Mouse (Mus musculus) kidney, postnatal 10 days (tissue): Measurements from ENCODE around the gene Ankrd33.

Experiments used
- DNase-seq: peaks from one replicate; pipeline ENCODE4 v3.0.0; 2021; ENCODE audit warnings: mixed read lengths

The Ankrd33 gene

DNA sequence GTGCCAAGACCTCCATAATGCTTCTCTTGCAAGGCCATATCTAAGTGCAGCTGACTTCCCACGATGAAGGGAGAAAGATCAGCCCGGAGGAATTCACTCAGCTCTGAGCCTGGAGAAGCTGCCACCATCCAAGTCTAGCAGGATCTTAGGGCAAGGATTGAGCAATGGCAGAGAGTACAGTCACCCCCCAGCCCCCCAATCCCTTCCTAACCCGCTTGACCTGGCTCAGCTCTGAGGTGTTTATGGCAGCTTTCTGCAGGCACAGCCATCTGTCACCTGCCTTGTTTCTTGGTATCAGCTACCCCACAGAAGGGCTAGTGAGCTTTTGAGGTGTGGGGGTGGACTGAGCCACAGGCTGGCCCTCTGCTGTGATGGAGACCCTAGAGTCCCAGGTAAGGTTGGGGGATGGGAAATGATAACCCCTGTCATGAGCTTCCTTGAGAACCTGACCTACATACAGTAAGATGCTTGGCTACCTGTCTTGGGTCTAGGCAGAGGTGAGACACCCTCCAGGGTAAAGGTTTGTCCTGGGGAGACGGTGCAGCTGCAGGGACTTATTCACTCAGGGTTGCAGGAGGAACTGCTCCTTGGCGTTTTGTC is at the start of gene Ankrd33:
Ankrd33 (plus strand) TSS at position 245 of the 600 bp plus-strand sequence.
- no peak for DNase-seq

DNA sequence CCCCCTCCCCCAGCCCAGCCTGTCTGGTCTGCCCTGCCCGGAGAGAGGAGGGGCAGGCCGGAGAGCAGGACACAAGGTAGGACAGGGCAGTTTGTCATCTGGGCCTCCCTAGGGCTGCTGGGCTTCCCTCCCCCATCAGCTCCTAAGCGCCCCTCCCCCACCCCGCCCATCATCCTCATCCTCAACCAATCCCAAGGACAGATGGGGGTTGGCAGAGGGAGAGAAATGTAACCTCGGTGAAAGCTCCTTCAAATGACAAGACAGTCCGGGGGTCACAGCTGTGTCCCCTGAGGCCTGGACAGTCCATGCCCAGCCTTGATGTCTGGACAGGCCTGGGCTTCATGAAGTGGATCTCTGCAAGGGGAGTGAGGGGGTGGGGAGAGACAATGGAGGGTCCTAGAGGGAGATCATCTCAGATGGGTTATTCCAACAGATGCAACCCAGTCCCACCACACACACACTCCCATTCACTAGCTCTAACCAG is 49.1 kb upstream of the Ankrd33 start:
- DNase-seq: no peak

DNA sequence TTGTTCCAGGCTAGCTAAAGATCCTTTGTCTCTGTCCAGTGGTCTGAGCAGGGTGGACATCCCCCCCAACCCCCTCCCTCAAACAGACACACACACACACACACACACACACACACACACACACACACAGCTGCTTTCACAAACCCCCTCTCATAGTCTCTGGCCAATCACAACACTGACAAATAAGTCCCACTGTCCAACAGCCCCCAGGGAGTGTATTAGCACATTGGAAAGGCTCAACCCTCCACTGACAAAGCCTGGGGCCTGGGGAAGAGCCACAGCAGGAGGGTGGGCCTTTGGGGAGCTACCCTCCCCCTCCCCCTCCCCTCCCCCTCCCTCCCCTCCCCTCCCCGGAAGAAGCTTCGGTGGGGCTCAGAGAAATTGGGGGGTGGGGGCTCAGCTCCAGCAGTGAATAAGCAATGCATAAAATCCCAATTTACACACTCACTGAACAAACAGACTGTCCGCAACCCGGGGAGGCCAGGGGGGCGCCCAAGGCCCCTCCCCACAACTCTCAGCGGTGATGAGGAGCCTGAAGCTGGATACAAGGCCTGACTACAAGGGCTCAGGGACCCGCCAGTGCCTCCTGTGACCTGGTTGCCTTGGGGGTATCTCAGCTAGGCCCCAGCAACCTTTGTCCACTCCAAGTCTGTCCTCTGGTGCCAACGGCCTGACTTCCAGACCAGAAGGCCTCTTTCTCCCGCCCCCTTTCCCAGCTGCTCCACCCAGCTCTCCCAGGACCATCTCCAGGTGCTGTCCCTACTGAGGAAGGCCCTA is 48.4 kb upstream of the Ankrd33 start:
- DNase-seq: peak; percentile 63

DNA sequence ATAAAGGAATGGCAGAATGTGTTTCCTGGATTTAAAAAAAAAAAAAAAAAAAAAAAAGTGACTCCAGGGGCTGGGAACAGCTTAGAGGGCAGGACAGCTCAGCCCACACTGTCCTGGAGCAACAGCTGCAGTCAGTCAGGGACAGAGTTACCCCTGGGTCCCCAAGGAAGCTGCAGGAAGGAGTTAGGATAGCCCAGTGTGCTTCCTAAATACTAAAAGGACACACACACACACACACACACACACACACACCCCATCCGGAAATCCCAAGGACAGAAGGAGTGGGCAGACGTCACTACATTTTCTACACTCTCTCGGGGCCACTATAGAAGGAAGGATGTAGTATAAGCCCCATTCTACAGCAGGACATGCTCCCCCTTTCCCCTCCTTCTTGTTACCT is 47.5 kb upstream of the Ankrd33 start:
- DNase-seq: peak; percentile 82

DNA sequence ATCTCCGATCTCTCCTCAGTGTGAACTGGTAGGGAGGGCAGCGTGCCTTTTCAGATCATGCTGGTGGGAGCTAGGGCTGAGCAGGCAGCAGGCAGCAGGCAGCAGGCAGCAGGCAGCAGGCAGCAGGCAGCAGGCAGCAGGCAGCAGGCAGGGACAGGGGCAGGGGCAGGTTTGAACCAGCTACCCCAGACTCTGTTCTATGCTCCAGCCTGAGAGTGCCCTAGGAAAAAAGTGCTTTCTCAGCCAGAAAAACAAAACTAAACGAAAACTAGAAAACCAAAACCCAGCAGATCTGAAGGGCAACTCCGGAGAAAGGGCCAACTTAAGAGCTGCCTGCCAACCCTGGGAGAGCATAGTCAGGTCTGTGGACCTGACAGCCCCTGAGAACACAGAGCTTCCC is 46.9 kb upstream of the Ankrd33 start:
- DNase-seq: peak; percentile 60

DNA sequence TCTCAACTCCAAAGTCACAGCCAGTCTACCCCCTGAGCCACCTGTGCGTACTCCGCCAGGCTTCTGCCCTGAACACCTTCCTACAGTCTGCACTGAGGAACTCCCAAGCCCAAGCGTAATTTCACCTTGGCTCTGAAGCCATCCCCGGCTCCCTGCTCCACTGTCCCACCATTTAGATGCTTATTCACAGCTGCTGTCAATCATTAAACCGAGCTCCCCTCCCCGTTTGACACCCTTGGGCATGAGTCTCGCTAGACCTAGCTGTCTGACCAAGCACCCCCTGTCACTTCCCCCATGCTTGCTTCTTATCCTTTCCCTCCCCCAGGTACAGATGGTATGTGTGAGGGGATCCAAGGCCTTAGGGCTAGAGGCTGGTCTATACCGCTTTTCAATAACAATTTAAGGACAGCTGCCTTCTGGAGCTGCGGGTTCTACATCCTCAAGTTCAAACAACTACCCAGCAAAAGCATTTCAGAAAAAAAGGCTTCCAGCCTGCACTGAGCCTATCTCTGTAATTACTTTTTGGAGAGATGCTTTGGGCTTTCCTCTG is 45.8 kb upstream of the Ankrd33 start:
- peak; percentile 79 for DNase-seq

DNA sequence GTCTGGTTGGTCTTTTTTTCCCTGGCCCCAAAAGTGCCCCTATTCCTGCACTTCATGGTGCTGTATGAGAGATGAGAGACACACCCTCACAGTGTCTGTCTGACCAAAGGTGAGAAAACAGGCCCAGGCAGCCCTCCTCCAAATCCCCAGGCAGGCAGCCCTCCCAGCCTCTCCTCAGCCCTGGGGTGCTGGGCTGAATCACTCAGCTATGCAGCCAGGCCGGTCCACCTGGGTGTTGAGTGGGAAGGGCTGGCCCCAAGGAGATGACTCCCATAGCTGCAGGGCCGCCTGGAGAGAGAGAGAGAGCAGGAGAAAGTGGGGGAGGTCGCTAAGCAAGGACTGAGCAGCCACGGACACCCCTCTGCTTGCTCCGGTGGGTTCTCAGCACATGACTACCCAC is 44.8 kb upstream of the Ankrd33 start:
- DNase-seq: peak; percentile 75

DNA sequence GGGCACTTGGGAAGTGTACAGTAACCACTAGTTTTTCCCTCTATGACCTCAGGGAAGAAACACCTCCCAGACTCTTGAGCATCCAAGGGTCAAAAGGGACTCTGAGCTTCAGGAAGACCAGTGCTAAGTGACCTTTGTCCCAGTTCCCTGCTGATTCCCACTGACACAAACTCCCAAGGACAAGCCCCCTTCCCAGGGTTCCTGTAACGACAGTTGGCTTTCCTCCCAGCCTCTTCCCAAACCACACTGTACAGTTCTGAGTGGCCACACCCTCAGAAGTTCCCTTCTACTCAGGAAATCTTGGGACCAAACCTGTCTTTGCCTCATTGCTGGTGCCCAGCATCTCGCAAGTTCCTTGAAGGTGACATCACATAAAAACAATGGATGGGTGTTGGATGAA is 42.8 kb upstream of the Ankrd33 start:
- DNase-seq: no peak

DNA sequence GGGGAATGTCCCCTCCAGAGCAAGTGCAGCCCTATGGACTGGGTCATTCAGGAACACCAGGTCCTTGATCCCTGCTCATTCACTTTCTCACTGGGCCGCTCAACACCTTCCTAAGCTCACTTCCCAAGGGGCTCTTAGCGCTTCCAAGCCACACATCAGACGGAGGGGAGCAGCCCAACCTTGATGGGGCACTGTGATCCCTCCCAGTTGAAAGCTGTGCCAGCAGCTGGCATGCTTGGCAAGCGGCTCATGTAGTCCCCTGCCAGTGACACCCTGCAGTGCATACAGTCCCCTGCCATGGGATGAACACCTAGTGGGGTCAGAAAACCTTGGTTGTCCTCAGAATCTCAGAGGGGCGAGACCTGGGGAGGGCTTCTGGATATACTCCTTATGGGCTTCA is 41.5 kb upstream of the Ankrd33 start:
- no peak for DNase-seq

DNA sequence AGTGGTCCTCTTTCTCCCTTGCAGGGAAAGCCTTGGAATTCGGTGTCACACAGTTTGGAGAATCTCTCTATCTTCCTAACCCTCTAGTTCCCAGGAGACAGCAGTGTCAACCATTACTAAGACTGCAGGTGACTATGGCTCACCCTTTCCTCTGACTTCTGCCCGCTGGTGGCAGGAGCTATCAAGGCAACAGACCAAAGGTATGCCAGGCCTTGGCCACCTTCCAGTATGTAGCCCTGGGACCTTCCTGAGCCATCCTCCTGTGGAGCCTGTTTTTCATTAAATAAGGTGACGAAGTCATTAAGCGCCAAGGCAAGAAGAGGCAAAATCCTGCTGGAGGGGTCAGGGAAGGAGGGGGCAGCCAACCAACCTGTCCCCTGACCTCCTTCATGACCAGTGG is 40.4 kb upstream of the Ankrd33 start:
- DNase-seq: peak; percentile 75

DNA sequence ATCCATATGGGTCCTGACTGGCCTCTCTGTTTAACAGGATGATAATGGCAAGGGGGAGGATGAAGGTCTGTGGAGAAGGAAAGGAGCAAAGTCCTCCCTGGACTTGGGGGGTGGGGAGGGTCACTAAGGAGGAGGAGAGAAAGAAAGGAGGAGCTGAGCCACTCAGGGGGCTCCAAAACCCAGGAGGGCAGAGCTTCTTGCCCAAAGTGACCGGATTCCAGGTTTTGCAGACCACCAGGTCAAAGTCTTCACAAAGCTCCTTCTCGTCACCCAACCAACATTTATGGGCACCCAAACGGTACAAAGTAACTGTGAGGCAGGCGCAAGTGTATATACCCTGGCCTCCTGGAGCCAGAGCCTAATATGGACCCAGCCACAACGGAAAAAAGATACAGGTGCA is 39.9 kb upstream of the Ankrd33 start:
- DNase-seq: peak; percentile 49

DNA sequence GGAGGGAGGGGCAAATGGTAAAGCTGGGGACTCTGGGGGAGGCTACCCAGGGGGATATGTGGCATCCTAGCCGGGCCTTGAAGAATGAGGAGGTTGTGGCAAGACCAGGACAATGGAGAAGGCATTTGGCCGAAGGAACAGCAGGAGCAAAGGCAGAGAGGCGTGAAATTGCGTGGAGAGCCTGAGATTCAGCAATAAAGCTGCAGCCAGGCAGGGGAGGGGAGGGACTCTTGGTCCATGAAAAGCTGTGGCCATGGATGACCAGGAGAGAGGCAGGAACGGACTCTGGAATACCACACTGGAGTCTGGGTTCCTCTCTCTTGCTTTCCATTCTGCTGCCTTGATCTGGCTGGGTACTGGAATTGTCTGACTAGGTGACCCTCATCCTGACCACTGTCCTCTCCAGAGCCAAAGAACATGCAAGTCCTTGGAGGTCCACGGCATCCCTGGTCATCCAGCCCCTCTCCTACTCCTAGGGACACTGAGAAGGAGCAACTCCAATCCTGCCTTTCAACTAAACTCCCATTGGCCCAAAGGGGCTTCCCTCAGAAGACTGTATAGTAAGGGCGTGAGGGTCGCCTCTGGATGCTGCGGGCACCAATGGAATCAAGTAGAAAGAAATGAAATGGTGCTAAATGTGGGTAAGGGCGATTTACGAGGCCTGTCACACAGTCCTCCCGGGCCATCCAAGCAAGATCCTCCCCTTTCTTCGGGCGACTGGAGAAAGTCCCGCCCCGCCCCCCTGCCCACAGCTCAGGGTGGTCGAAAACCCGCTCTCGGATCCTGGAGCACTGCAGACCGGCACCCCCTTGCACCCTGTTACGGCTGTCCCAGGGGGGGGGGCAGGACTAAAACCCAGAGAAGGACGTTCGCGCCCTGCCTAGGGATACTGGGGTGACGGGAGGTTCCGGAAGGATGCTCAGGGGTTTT is 39.2 kb upstream of the Ankrd33 start:
- peak; percentile 67 for DNase-seq

DNA sequence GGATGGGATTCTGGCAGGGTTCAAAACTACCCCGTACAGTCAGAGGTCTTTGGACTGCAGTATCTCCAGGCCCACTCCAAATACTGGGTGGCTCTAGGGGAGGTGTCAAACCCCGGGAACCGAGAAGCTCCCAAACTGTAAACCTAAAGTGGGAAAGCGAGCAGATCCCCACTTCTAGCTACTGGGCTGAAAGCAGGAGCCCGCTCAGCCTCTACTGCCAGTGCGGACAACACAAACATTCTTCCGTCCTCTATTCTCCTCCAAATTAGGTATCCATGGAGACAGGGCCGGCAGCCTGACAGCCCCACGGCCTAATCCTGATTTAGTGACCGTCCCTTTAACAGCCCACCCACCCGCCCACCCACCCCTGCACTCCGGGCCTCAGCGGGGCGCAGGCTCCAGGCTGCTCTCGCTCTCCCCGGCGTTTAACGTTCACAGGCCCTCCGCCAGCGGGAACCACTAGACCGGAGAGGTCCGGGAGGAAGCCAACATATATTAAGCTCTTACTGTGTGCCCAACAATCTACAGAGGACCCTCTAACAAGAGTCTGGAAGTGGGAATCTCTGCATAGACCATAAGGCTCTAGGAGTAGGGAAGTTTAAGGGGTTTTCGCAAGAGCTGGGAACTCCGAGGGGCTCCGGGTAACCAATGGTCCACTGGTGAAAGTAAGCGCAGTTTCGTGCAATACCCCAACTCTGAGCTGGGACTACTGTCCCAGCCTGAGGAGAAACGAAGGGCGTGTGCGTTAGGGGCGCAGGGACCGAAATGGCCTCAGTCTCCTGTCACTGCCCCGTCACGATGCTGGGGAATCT is 38.3 kb upstream of the Ankrd33 start:
- peak; percentile 64 for DNase-seq

DNA sequence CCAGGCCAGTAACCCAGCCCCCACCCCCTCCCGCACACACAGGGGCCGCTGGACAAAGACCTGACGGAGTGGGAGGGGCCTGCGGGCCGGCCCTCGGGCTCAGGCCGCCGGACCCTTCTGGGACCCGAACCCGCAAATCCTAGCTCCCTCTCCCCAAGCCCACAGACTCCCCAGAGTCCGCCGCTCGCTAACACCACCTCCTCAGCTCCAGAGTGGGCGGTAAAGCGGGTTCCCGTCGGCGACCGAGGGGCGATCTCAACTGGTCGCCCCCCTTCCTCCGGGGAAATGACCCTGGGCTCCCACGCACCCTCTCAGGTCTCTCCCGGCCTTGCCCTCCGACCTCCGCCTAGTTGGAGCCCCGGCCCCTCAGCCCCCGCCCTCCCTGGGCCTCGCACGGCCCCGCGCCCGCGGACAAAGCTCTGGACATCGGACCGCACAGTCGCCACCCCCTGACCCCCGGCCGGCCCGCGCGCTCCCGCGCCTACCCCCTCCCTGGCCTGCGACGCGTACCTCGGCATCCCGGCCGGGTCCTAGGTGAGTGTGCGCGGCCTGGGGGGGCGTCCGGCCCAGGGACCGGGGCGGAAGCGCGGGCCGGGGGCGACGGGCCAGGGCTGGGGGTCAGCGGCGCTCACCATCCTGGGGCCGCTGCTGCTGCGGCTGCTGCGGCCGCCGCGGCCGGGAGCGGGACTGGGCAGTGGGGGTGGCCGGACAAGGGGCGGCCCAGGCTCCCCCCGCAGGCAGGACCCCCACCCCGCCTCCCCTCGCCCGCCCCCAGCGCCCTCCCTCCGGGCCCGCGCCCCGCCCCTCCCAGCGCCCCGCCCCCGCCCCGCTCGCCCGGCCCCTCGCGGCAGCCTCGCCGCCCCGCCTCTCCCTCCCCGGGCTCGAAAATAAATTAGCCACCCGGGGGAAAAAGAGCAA is 37.5 kb upstream of the Ankrd33 start, which contains the start of gene Fignl2:
Fignl2 (minus strand) TSS at position 755 of the 918 bp plus-strand sequence.
- peak; percentile 79 for DNase-seq

DNA sequence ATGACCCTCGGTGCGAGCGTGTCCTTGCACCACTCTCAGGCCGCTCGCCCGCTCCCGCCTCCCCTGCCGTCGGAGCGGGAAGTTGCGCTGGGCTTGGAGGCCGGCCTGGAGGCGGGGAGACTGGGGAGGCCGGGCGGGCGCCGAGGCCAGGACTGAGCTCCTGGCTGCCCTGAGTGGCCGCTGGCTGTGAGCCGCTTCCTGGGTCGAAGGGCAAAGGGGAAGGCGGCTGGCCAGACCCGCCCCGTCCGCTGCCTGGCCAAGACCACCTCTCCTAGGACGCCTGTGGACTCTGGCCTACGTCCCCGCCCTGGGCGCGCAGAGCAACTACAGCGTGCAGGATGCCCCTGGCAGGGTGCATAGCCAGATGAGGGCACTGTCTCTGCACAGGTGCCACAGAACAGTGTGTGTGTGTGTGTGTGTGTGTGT is 36.8 kb upstream of the Ankrd33 start:
- peak; percentile 96 for DNase-seq

DNA sequence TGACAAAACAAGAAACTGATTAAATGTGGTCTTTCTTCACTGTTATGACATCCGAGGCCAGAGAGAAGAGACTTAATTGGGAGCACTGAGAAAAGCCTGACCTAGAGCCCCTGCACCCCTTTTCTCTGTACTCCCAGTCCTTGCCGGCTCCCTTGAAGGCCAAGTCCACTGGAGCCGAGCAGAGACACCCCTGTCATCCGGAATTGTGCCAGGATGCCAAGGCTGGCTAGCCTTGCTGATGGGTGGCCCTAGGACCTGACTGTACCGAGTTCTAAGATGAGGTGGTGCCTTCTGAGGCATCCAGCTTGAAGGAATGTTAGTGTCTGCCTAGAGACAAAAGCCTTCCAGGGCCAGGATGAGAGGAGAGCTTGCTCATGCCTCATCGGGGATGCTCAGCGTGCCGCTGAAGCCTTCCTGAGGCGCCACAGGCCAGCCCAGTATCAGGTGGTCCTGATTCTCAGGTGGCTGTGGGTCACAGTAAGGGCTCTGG is 35.5 kb upstream of the Ankrd33 start:
- DNase-seq: no peak

DNA sequence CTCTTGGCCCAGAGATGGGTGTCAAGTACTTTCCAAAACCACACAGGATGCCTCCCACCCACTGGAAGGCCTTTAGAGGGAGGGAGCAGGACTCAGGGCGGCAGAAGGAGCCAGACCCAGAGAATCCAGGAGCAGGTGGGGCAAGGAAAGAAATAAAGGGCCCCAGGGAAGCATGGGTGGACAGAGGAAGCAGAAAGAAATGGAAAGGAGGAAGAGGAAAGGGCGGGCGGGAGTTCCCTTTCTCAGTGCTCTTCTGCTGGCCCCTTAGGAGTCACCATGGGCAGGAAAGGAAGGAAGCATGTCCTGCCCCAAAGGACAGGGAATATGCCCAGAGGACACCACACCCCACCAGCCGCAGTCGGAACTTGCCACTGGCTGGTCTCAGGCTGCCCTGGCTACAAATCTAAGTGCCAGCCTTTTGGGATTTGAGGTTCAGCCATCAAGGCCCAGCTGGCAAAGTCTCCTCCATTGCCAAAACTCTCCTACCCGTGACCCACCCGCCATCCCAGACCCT is 34.5 kb upstream of the Ankrd33 start:
- no peak for DNase-seq

DNA sequence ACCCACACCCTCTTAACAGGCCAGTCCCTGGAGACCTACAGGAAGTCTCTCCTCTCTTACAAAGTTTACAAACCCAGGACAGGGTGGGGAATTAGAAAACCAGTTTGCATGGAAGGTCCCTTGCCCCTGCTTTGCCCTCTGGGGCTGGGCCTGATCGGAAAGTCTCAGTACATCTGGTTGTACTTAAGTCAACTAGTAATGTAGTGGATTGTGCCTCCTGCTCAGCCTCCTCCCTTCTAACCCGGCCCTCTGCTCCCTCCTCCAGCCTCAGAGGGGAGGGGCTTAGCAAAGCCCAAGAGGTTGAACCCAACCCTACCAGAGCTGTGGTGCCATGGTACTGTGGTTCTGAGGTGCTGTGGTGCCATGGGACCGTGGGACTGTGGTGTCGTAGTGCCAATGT is 33.3 kb upstream of the Ankrd33 start:
- DNase-seq: no peak

DNA sequence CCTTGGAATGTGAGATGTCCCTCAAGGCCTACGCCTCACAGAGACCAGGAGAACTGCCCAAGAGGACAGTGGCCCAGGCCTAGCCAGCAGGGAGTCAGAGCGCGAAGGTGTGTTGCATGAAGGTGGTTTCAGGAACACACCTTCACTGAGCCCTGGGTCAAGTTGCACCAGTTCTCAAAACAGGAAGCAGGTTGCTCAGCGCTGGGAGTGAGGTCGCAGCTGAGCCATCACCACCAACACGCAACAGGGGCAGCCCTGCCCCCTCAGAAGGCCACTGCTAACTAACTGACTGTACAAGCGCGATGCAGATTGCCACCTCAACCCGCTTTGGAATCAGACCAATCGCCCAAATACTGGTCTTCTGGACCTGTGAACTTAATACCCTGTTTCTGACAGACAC is 31.1 kb upstream of the Ankrd33 start:
- no peak for DNase-seq

DNA sequence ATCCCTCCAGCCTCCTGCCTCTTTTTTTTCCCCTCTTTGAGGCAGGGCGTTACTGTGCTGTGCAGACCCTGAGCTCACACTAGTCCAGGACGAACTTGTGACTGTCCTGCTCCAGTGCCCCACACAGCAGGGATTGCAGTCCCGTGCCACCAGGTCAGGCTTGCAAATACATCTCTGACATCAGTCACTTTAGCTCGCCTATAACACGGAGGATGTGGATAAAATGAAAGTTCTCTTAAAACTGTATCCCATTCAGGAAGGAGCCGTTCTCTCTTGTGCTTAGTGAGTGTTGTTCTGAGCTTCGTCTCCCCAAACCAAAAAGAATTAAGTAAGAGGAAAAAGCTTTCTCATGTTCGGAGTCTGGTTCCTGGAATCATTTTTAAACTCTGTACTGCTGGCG is 29.1 kb upstream of the Ankrd33 start:
- DNase-seq: no peak
